Mouse (Mus musculus) spleen, adult 12 weeks (tissue): ENCODE data around the gene Spin1.
"Not testable (repeated sequence)": the region's sequence is repeated elsewhere in the genome, so short reads cannot be mapped to it uniquely, and the experiment has no call there.

ENCODE experiments used
- DNase-seq: peaks from one replicate; pipeline ENCODE4 v3.0.0; 2022; ENCODE audit warnings: low spot score

Gene Spin1

GRCm38 (mm10) chr13:51095196-51095715 is 5.4 kb upstream of the Spin1 start:
- DNase-seq, result no peak

GRCm38 (mm10) chr13:51096644-51097043 is 4.0 kb upstream of the Spin1 start:
- DNase-seq, result no peak

GRCm38 (mm10) chr13:51099560-51100232 is 984 bp upstream of the Spin1 start:
- no peak for DNase-seq

- peak; percentile 12 for DNase-seq
Observed at GRCm38 (mm10) chr13:51101016-51101776, 516 bp downstream of the Spin1 start.

- no peak for DNase-seq
Observed at GRCm38 (mm10) chr13:51101777-51102132, 1.1 kb downstream of the Spin1 start.

GRCm38 (mm10) chr13:51103111-51103725 is 2.5 kb downstream of the Spin1 start:
- no peak for DNase-seq

- no peak for DNase-seq
Observed at GRCm38 (mm10) chr13:51103861-51104650, 3.4 kb downstream of the Spin1 start.

- DNase-seq, result no peak
Observed at GRCm38 (mm10) chr13:51105861-51106655, 5.4 kb downstream of the Spin1 start.

GRCm38 (mm10) chr13:51106816-51107215 is 6.1 kb downstream of the Spin1 start:
- DNase-seq, result peak; percentile 18

- no peak for DNase-seq
Observed at GRCm38 (mm10) chr13:51109517-51109916, 8.8 kb downstream of the Spin1 start.

- not testable (repeated sequence) for DNase-seq
Observed at GRCm38 (mm10) chr13:51114398-51114797, 13.7 kb downstream of the Spin1 start.

- peak; percentile 2 for DNase-seq
Observed at GRCm38 (mm10) chr13:51115762-51116161, 15.1 kb downstream of the Spin1 start.

GRCm38 (mm10) chr13:51120734-51121133 is 20.1 kb downstream of the Spin1 start:
- DNase-seq, result no peak

- DNase-seq, result no peak
Observed at GRCm38 (mm10) chr13:51121966-51122365, 21.3 kb downstream of the Spin1 start.

- DNase-seq, result no peak
Observed at GRCm38 (mm10) chr13:51122771-51123170, 22.1 kb downstream of the Spin1 start.

GRCm38 (mm10) chr13:51125357-51125756 is 24.7 kb downstream of the Spin1 start:
- DNase-seq, result no peak

GRCm38 (mm10) chr13:51127906-51128305 is 27.2 kb downstream of the Spin1 start:
- no peak for DNase-seq

- no peak for DNase-seq
Observed at GRCm38 (mm10) chr13:51128417-51128816, 27.7 kb downstream of the Spin1 start.

GRCm38 (mm10) chr13:51131179-51131578 is 30.5 kb downstream of the Spin1 start:
- no peak for DNase-seq

GRCm38 (mm10) chr13:51136315-51136714 is 35.6 kb downstream of the Spin1 start:
- no peak for DNase-seq

- DNase-seq, result no peak
Observed at GRCm38 (mm10) chr13:51136996-51137701, 36.5 kb downstream of the Spin1 start.
